Mouse (Mus musculus) myocyte (in vitro differentiated cells): Measurements from ENCODE around the gene Cyb5b. TPM values are rescaled to one million over a fixed set of nuclear protein-coding genes. Genes with fewer than 3 reads are reported as not detected.

Experiments used
- H3K27me3 ChIP-seq: one replicate; pipeline ENCODE4 v1.6.1; 2011; ENCODE audit not compliant: control insufficient read depth, insufficient read depth, insufficient read length
- H3K36me3 ChIP-seq: one replicate; pipeline ENCODE4 v1.6.1; 2011; ENCODE audit not compliant: control insufficient read depth, insufficient read depth
- H3K4me2 ChIP-seq: one replicate; pipeline ENCODE4 v1.6.1; 2011; ENCODE audit warnings: low read depth, control low read depth
- H3K4me3 ChIP-seq: one replicate; pipeline ENCODE4 v1.5.1; 2011; ENCODE audit warnings: mild to moderate bottlenecking, control low read depth, moderate library complexity
- H3K79me2 ChIP-seq: one replicate; pipeline ENCODE4 v1.6.1; 2011; ENCODE audit not compliant: control insufficient read depth, insufficient read depth
- H3ac ChIP-seq: one replicate; pipeline ENCODE4 v1.6.1; 2011; ENCODE audit not compliant: control insufficient read depth, insufficient read length
- CEBPB ChIP-seq: IDR thresholded peaks from 2 replicates; pipeline ENCODE4 v1.6.1; 2011; ENCODE audit warnings: mild to moderate bottlenecking, moderate library complexity; ENCODE audit not compliant: poor library complexity, insufficient read depth, severe bottlenecking
- E2F4 ChIP-seq: IDR thresholded peaks from one replicate; pipeline ENCODE4 v1.6.1; 2011; ENCODE audit warnings: mild to moderate bottlenecking, control low read depth, moderate library complexity; ENCODE audit not compliant: insufficient read depth
- MAX ChIP-seq: IDR thresholded peaks from one replicate; pipeline ENCODE4 v1.6.1; 2011; ENCODE audit warnings: low read depth, mild to moderate bottlenecking, control low read depth
- MYOD1 ChIP-seq, 3 experiments: IDR thresholded peaks; one replicate each; pipeline ENCODE4 v1.6.1; 2011; ENCODE audit warnings: control low read depth in 2 of 3, low read depth in 2 of 3, mild to moderate bottlenecking in 2 of 3, moderate library complexity in 1 of 3; ENCODE audit not compliant: insufficient read length in 2 of 3, control insufficient read depth in 1 of 3
- MYOG ChIP-seq, 3 experiments: IDR thresholded peaks; one replicate each; pipeline ENCODE4 v1.6.1; 2011; ENCODE audit warnings: control low read depth in 2 of 3, low read depth in 2 of 3, mild to moderate bottlenecking in 2 of 3; ENCODE audit not compliant: insufficient read length in 2 of 3, control insufficient read depth in 1 of 3, insufficient read depth in 1 of 3
- POLR2A ChIP-seq: IDR thresholded peaks from one replicate; pipeline ENCODE4 v1.6.1; 2011; ENCODE audit warnings: low read depth, mild to moderate bottlenecking, control low read depth, moderate library complexity; ENCODE audit not compliant: insufficient read length
- POLR2AphosphoS2 ChIP-seq: IDR thresholded peaks from one replicate; pipeline ENCODE4 v1.6.1; 2011; ENCODE audit warnings: low read depth, control low read depth; ENCODE audit not compliant: insufficient read length
- REST ChIP-seq: IDR thresholded peaks from one replicate; pipeline ENCODE4 v1.6.1; 2011; ENCODE audit warnings: mild to moderate bottlenecking, control low read depth, moderate library complexity; ENCODE audit not compliant: insufficient read depth, insufficient read length
- SRF ChIP-seq: IDR thresholded peaks from one replicate; pipeline ENCODE4 v1.6.1; 2011; ENCODE audit warnings: low read depth; ENCODE audit not compliant: control insufficient read depth, insufficient read length
- TCF12 ChIP-seq: IDR thresholded peaks from one replicate; pipeline ENCODE4 v1.6.1; 2011; ENCODE audit warnings: mild to moderate bottlenecking, control low read depth; ENCODE audit not compliant: poor library complexity, insufficient read depth, severe bottlenecking
- TCF3 ChIP-seq: IDR thresholded peaks from one replicate; pipeline ENCODE4 v1.6.1; 2011; ENCODE audit warnings: low read depth, control low read depth; ENCODE audit not compliant: insufficient read length
- USF1 ChIP-seq: IDR thresholded peaks from one replicate; pipeline ENCODE4 v1.6.1; 2011; ENCODE audit warnings: low read depth, mild to moderate bottlenecking, control low read depth, moderate library complexity
- polyA plus RNA-seq: library from polyadenylated mRNA; unstranded; fragments of >200 nt; fragmentation: generic; extraction: Trizol; gene quantifications from one replicate; pipeline ENCODE4 v1.2.1, GENCODE M21; 2012; ENCODE audit warnings: missing spikeins

Cyb5b gene
- polyA plus RNA-seq, 1 experiment = 48.3 TPM

- Histone ChIP-seq H3K79me2 (no peaks in the 10 kb centered on the region), H3ac (no peak overlapping the region), H3K27me3 (no peaks in the 10 kb centered on the region), H3K4me3 (peak overlapping the region; percentile 24), H3K36me3 (no peaks in the 10 kb centered on the region), H3K4me2 (peak overlapping the region; percentile 83)
- TF ChIP-seq USF1 = peak; percentile 83
- TF ChIP-seq REST = no peak
- TF ChIP-seq POLR2AphosphoS2 = no peak
- TF ChIP-seq MYOG (IDR thresholded peaks at IDR 0.05; ENCODE audit: control insufficient read depth in 1 of 3, insufficient read depth in 1 of 3, insufficient read length in 2 of 3, low read depth in 2 of 3) = no peak
- TF ChIP-seq CEBPB = 0 out of 2 replicates have a peak, but pooled peaks have one; percentile 31
- peak in 1 of 3 experiments; percentile 5 for TF ChIP-seq MYOD1 (IDR thresholded peaks at IDR 0.05; ENCODE audit: control insufficient read depth in 1 of 3, insufficient read length in 2 of 3, low read depth in 2 of 3)
- TF ChIP-seq POLR2A = no peak
- TF ChIP-seq SRF = no peak
- no peak for TF ChIP-seq E2F4
- TF ChIP-seq MAX = no peak
- TF ChIP-seq TCF12 = no peak
- no peak for TF ChIP-seq TCF3
Observed at GRCm38 (mm10) chr8:107197901-107198826, 47.7 kb downstream of the Cyb5b start.

- Histone ChIP-seq H3K79me2 (no peaks in the 10 kb centered on the region), H3K4me3 (peak overlapping the region; percentile 3), H3K4me2 (peak overlapping the region; percentile 94), H3K36me3 (no peaks in the 10 kb centered on the region), H3K27me3 (no peaks in the 10 kb centered on the region), H3ac (no peak overlapping the region)
- no peak for TF ChIP-seq CEBPB
- TF ChIP-seq USF1 = no peak
Observed at GRCm38 (mm10) chr8:107205164-107205563, 54.7 kb downstream of the Cyb5b start.

GRCm38 (mm10) chr8:107205701-107206561 is 55.5 kb downstream of the Cyb5b start:
- H3K4me2 ChIP-seq = peak overlapping the region; percentile 94
- no peaks in the 10 kb centered on the region for H3K36me3 ChIP-seq

GRCm38 (mm10) chr8:107206782-107207525 is 56.5 kb downstream of the Cyb5b start:
- Histone ChIP-seq H3K4me2 (peak overlapping the region; percentile 94), H3K27me3 (no peaks in the 10 kb centered on the region), H3K36me3 (no peaks in the 10 kb centered on the region), H3ac (no peak overlapping the region), H3K4me3 (peak overlapping the region; percentile 3), H3K79me2 (no peaks in the 10 kb centered on the region)
- no peak for TF ChIP-seq TCF12
- no peak for TF ChIP-seq CEBPB

More at GRCm38 (mm10) chr8:107205701-107206561, 55.5 kb downstream of the Cyb5b start:
- Histone ChIP-seq H3K27me3 (no peaks in the 10 kb centered on the region), H3ac (no peak overlapping the region), H3K79me2 (no peaks in the 10 kb centered on the region), H3K4me3 (peak overlapping the region; percentile 3)
- TF ChIP-seq USF1 = no peak
- TF ChIP-seq MYOD1 (IDR thresholded peaks at IDR 0.05; ENCODE audit: control insufficient read depth in 1 of 3, insufficient read length in 2 of 3, low read depth in 2 of 3) = no peak
- TF ChIP-seq E2F4 = no peak
- TF ChIP-seq POLR2A = no peak
- TF ChIP-seq TCF12 = no peak
- no peak for TF ChIP-seq MAX
- no peak for TF ChIP-seq POLR2AphosphoS2
- TF ChIP-seq REST = no peak
- no peak for TF ChIP-seq MYOG (IDR thresholded peaks at IDR 0.05; ENCODE audit: control insufficient read depth in 1 of 3, insufficient read depth in 1 of 3, insufficient read length in 2 of 3, low read depth in 2 of 3)
- no peak for TF ChIP-seq TCF3
- no peak for TF ChIP-seq CEBPB
- TF ChIP-seq SRF = no peak
